Mouse (Mus musculus) stomach, postnatal 0 days (tissue): ENCODE data around the gene Ndufs8. TPM values are rescaled to one million over a fixed set of nuclear protein-coding genes. Genes with fewer than 3 reads are reported as not detected.
A peak's percentile ranks its signal among the peaks of the same experiment; 100 is the strongest.

Source experiments
- ATAC-seq: fragments of 200-750 bp; cut with Nextera tagmentation; 2 replicates; pipeline ENCODE4 v1.8.0; 2017; ENCODE audit not compliant: low FRiP score, low TSS enrichment
- DNase-seq: peaks from one replicate; pipeline ENCODE4 v3.0.0-alpha.2; 2016; ENCODE audit warnings: low spot score
- H3K27ac ChIP-seq: fragments of 300-500 bp; sonication (generic); replicated peaks from 2 replicates; pipeline ENCODE4 v1.5.1; 2014; ENCODE audit warnings: mild to moderate bottlenecking, control low read depth
- H3K27me3 ChIP-seq: fragments of 300-500 bp; sonication (generic); 2 replicates; pipeline ENCODE4 v1.6.1; 2014; ENCODE audit warnings: low read length; ENCODE audit not compliant: control insufficient read depth, insufficient read depth
- H3K36me3 ChIP-seq: fragments of 300-500 bp; sonication (generic); 2 replicates; pipeline ENCODE4 v1.6.1; 2014; ENCODE audit warnings: low read length, mixed read lengths; ENCODE audit not compliant: control insufficient read depth, insufficient read depth
- H3K4me1 ChIP-seq: fragments of 300-500 bp; sonication (generic); replicated peaks from 2 replicates; pipeline ENCODE4 v1.6.1; 2014; ENCODE audit warnings: antibody characterized with exemption; ENCODE audit not compliant: control insufficient read depth, insufficient read depth
- H3K4me2 ChIP-seq: fragments of 300-500 bp; sonication (generic); replicated peaks from 2 replicates; pipeline ENCODE4 v1.6.1; 2014; ENCODE audit warnings: low read depth, mild to moderate bottlenecking, control low read depth, moderate library complexity
- H3K4me3 ChIP-seq: fragments of 300-500 bp; sonication (generic); 2 replicates; pipeline ENCODE4 v1.5.1; 2014; ENCODE audit warnings: low read depth, low read length, control low read depth
- H3K9ac ChIP-seq: fragments of 300-500 bp; sonication (generic); 2 replicates; pipeline ENCODE4 v1.6.1; 2014; ENCODE audit warnings: mild to moderate bottlenecking, low read length, control low read depth, mixed read lengths
- H3K9me3 ChIP-seq: fragments of 300-500 bp; sonication (generic); 2 replicates; pipeline ENCODE4 v1.6.1; 2016; ENCODE audit warnings: low read length; ENCODE audit not compliant: control insufficient read depth
- CTCF ChIP-seq: IDR thresholded peaks from 2 replicates; pipeline ENCODE4 v1.5.1; 2016; ENCODE audit warnings: antibody characterized with exemption, low read depth, mild to moderate bottlenecking, moderate library complexity
- EP300 ChIP-seq: optimal IDR thresholded peaks from 2 replicates; pipeline ENCODE3; 2016; ENCODE audit warnings: antibody characterized with exemption
- WGBS: fragments of 180-500 bp; shearing (Covaris S2); extraction: QIAGEN DNeasy Blood & Tissue Kit; methylation state at CpG from one replicate; pipeline ENCODE4 v1.1.7; 2014; 5-methylcytosine and 5-hydroxymethylcytosine counted together
- polyA plus RNA-seq: library from polyadenylated mRNA; unstranded; fragments of >200 nt; fragmentation: Nextera tagmentation; extraction: Ambion mirVana; gene quantifications from 2 replicates; pipeline ENCODE4 v1.2.1, GENCODE M21; 2015

Ndufs8 gene
- polyA plus RNA-seq, 1 experiment from 2014 or later, result 284 TPM

- no peak for TF ChIP-seq CTCF
- TF ChIP-seq EP300, result no peak
- no peak overlapping the region for H3K4me2 ChIP-seq
- no peak overlapping the region for H3K9ac ChIP-seq
- DNase-seq (no peak), ATAC-seq (no peak)
- H3K27ac ChIP-seq, result no peak overlapping the region
- H3K27me3 ChIP-seq, result no peaks in the 10 kb centered on the region
- H3K9me3 ChIP-seq, result no peaks in the 10 kb centered on the region
- no peak overlapping the region for H3K4me3 ChIP-seq
- H3K36me3 ChIP-seq, result no peaks in the 10 kb centered on the region
- H3K4me1 ChIP-seq, result peaks cover 3% of the 10 kb centered on the region; the same call in 1 of the 2 replicates
Observed at GRCm38 (mm10) chr19:3871468-3871867, 41.1 kb downstream of the Ndufs8 start.

- no peaks in the 10 kb centered on the region for H3K36me3 ChIP-seq
- ATAC-seq, result no peak
Observed at GRCm38 (mm10) chr19:3868290-3868689, 44.3 kb downstream of the Ndufs8 start.

GRCm38 (mm10) chr19:3864960-3865359 lies 47.6 kb downstream of the Ndufs8 start:
- no peak overlapping the region for H3K4me3 ChIP-seq

More at GRCm38 (mm10) chr19:3868290-3868689, 44.3 kb downstream of the Ndufs8 start:
- no peaks in the 10 kb centered on the region for H3K4me1 ChIP-seq
- WGBS, result 64% methylated on average over 1 of the region's 1 CpGs
- no peak for DNase-seq
- H3K4me2 ChIP-seq, result no peak overlapping the region
- no peak overlapping the region for H3K9ac ChIP-seq
- TF ChIP-seq EP300 (no peak), CTCF (no peak)
- no peaks in the 10 kb centered on the region for H3K27me3 ChIP-seq
- H3K27ac ChIP-seq, result no peak overlapping the region
- no peaks in the 10 kb centered on the region for H3K9me3 ChIP-seq
- H3K4me3 ChIP-seq, result no peak overlapping the region

GRCm38 (mm10) chr19:3862713-3863112 lies 49.9 kb downstream of the Ndufs8 start:
- DNase-seq (no peak), ATAC-seq (no peak)
- Histone ChIP-seq H3K9me3 (no peaks in the 10 kb centered on the region), H3K27me3 (no peaks in the 10 kb centered on the region), H3K4me3 (no peak overlapping the region), H3K27ac (no peak overlapping the region), H3K36me3 (no peaks in the 10 kb centered on the region), H3K4me2 (no peak overlapping the region), H3K4me1 (no peaks in the 10 kb centered on the region), H3K9ac (no peak overlapping the region)
- 45% methylated on average over 2 of the region's 2 CpGs for WGBS
- TF ChIP-seq CTCF, result peak; percentile 19; the same call in 1 of the 2 replicates
- TF ChIP-seq EP300, result no peak

More at GRCm38 (mm10) chr19:3864960-3865359, 47.6 kb downstream of the Ndufs8 start:
- H3K9me3 ChIP-seq, result no peaks in the 10 kb centered on the region
- no peaks in the 10 kb centered on the region for H3K27me3 ChIP-seq
- no peak overlapping the region for H3K27ac ChIP-seq
- no peaks in the 10 kb centered on the region for H3K4me1 ChIP-seq
- no peak overlapping the region for H3K4me2 ChIP-seq
- no peaks in the 10 kb centered on the region for H3K36me3 ChIP-seq
- 81% methylated on average over 2 of the region's 2 CpGs for whole genome bisulfite sequencing
- DNase-seq, result no peak
- no peak overlapping the region for H3K9ac ChIP-seq
- no peak for ATAC-seq
- TF ChIP-seq EP300, result no peak
- peak; percentile 54 for TF ChIP-seq CTCF

Other genes with a start within 250 kb of the Ndufs8 start
- gene Lrp5, start 226.2 kb downstream of the Ndufs8 start, polyA plus RNA-seq, result 2.6 and 2.7 TPM in 2 replicates
- 17.1 and 18.8 TPM in 2 replicates for gene 1810055G02Rik, start 204.5 kb downstream of the Ndufs8 start, polyA plus RNA-seq
- 11.6 and 12.4 TPM in 2 replicates for gene Kmt5b, start 145.4 kb downstream of the Ndufs8 start, polyA plus RNA-seq
- 21.2 and 24.2 TPM in 2 replicates for gene Chka, start 61.0 kb downstream of the Ndufs8 start, polyA plus RNA-seq
- 17.4 and 21.8 TPM in 2 replicates for gene Tcirg1, start 5.6 kb downstream of the Ndufs8 start, polyA plus RNA-seq
- gene Aldh3b1, start 17.0 kb upstream of the Ndufs8 start, polyA plus RNA-seq, result 1.8 and 2.2 TPM in 2 replicates
- gene Unc93b1, start 22.4 kb upstream of the Ndufs8 start, polyA plus RNA-seq, result 17.4 and 19.7 TPM in 2 replicates
- gene Aldh3b3, start 45.9 kb upstream of the Ndufs8 start, polyA plus RNA-seq, result 1.1 TPM in 2 replicates
- 75.8 and 84.1 TPM in 2 replicates for gene Aldh3b2, start 59.6 kb upstream of the Ndufs8 start, polyA plus RNA-seq
- gene Acy3, start 73.8 kb upstream of the Ndufs8 start, polyA plus RNA-seq, result 9.9 TPM in 2 replicates
- gene Tbx10, start 80.0 kb upstream of the Ndufs8 start, polyA plus RNA-seq, result 0.05 TPM in 1 of 2 replicates, not detected in the other
- gene Nudt8, start 87.8 kb upstream of the Ndufs8 start, polyA plus RNA-seq, result 39.3 and 40.7 TPM in 2 replicates
- 1.1 and 1.3 TPM in 2 replicates for gene Gm49405, start 87.9 kb upstream of the Ndufs8 start, polyA plus RNA-seq
- 1.2 and 1.7 TPM in 2 replicates for gene Doc2g, start 90.5 kb upstream of the Ndufs8 start, polyA plus RNA-seq
- gene Ndufv1, start 100.0 kb upstream of the Ndufs8 start, polyA plus RNA-seq, result 213 and 216 TPM in 2 replicates
- 1,012 and 1,081 TPM in 2 replicates for gene Gstp1, start 125.2 kb upstream of the Ndufs8 start, polyA plus RNA-seq
- 85.2 and 93.1 TPM in 2 replicates for gene Gstp2, start 133.2 kb upstream of the Ndufs8 start, polyA plus RNA-seq
- gene Gstp3, start 146.8 kb upstream of the Ndufs8 start, polyA plus RNA-seq, result 7.1 and 9.7 TPM in 2 replicates
- gene Cabp2, start 168.8 kb upstream of the Ndufs8 start, polyA plus RNA-seq, result not detected in 2 replicates
- gene Cdk2ap2, start 184.4 kb upstream of the Ndufs8 start, polyA plus RNA-seq, result 129 and 134 TPM in 2 replicates
- gene Pitpnm1, start 187.2 kb upstream of the Ndufs8 start, polyA plus RNA-seq, result 8.3 and 11.2 TPM in 2 replicates
- gene Aip, start 213.1 kb upstream of the Ndufs8 start, polyA plus RNA-seq, result 47.0 and 48.0 TPM in 2 replicates
- 0.02 TPM in 1 of 2 replicates, not detected in the other for gene Gpr152, start 227.0 kb upstream of the Ndufs8 start, polyA plus RNA-seq
- 0.05 TPM in 1 of 2 replicates, not detected in the other for gene Cabp4, start 231.3 kb upstream of the Ndufs8 start, polyA plus RNA-seq
- gene Coro1b, start 235.8 kb upstream of the Ndufs8 start, polyA plus RNA-seq, result 127 and 133 TPM in 2 replicates
- gene Ptprcap, start 240.8 kb upstream of the Ndufs8 start, polyA plus RNA-seq, result 1.1 and 1.3 TPM in 2 replicates